In genomic region chr4:25015017-25015655, GRCm38 (mm10) we compare ENCODE assay signal across 30 mouse cellular contexts. TPM values are rescaled to one million over a fixed set of nuclear protein-coding genes. Genes with fewer than 3 reads are reported as not detected.
DNase-seq lines count a peak whose midpoint lies in the region; ATAC-seq and TF ChIP-seq lines count a peak whose summit lies in the region.
"Had no signal": no experiment of that assay in that cellular context is flagged by ENCODE, and none has a peak within 500 bp of the region (broad histone marks: within the 10 kb centered on the region; RNA-seq: fewer than 3 reads in every experiment).

No protein-coding gene starts in this region.

- H3K36me3 ChIP-seq in forebrain, embryonic 15.5 days = no peaks in the 10 kb centered on the region
- no peaks in the 10 kb centered on the region for H3K36me3 ChIP-seq in forebrain, embryonic 11.5 days (ENCODE audit: control insufficient read depth, insufficient read depth, low read length)
- no peaks in the 10 kb centered on the region for H3K36me3 ChIP-seq in lung, embryonic 16.5 days (ENCODE audit: control insufficient read depth, insufficient read depth, low read length)
- no peaks in the 10 kb centered on the region for H3K36me3 ChIP-seq in myocyte (ENCODE audit: control insufficient read depth, insufficient read depth)
- H3K36me3 ChIP-seq in liver, embryonic 11.5 days (ENCODE audit: control insufficient read depth, insufficient read depth, low read length) = no peaks in the 10 kb centered on the region
- H3K36me3 ChIP-seq: embryonic facial prominence, embryonic 13.5 days; heart, embryonic 13.5 days; liver, embryonic 13.5 days; neural tube, embryonic 15.5 days had no signal

- no peaks in the 10 kb centered on the region for H3K9me3 ChIP-seq in forebrain, embryonic 15.5 days
- no peaks in the 10 kb centered on the region for H3K9me3 ChIP-seq in forebrain, embryonic 11.5 days (ENCODE audit: control insufficient read depth, low read length)
- H3K9me3 ChIP-seq in lung, embryonic 16.5 days (ENCODE audit: control insufficient read depth, low read length) = no peaks in the 10 kb centered on the region
- H3K9me3 ChIP-seq in liver, embryonic 11.5 days (ENCODE audit: control insufficient read depth, low read length) = no peaks in the 10 kb centered on the region
- H3K9me3 ChIP-seq: embryonic facial prominence, embryonic 13.5 days; heart, embryonic 13.5 days; liver, embryonic 13.5 days; neural tube, embryonic 15.5 days had no signal

- no peak overlapping the region for H3K9ac ChIP-seq in forebrain, embryonic 15.5 days (replicated peaks)
- H3K9ac ChIP-seq in forebrain, embryonic 11.5 days (ENCODE audit: low read length) = no peak overlapping the region
- no peak overlapping the region for H3K9ac ChIP-seq in lung, embryonic 16.5 days (ENCODE audit: low read length)
- H3K9ac ChIP-seq in liver, embryonic 11.5 days (ENCODE audit: low read depth, low read length) = no peak overlapping the region
- H3K9ac ChIP-seq: embryonic facial prominence, embryonic 13.5 days; heart, embryonic 13.5 days; hindbrain, embryonic 14.5 days; liver, embryonic 13.5 days; neural tube, embryonic 15.5 days had no signal

- no peak for DNase-seq in forebrain, embryonic 11.5 days (ENCODE audit: low spot score)
- DNase-seq in lung, postnatal 25 days (ENCODE audit: low spot score) = no peak
- DNase-seq in brain, embryonic 18.5 days (ENCODE audit: low read depth, low spot score) = peak; percentile 14
- no peak for DNase-seq in liver, embryonic 11.5 days (ENCODE audit: low spot score)
- DNase-seq in heart, adult 9 months (ENCODE audit: low spot score in 2 of 2) = no peak
- DNase-seq: adrenal gland, postnatal 25 days; cerebellum, adult 11 months; cerebellum, adult 9-10 months; gastrocnemius, adult 2 months; gastrocnemius, postnatal 36 days; heart, adult 2 months; heart, postnatal 10 days; kidney, adult 9 months; kidney, postnatal 10 days; left cerebral cortex, postnatal 4 days; liver, embryonic 13.5 days; lung, adult 2 months; midbrain, embryonic 14.5 days; thymus, postnatal 4 days had no signal

- peak overlapping the region; percentile 48; the same call in 1 of the 2 replicates for H3K27ac ChIP-seq in forebrain, embryonic 15.5 days (replicated peaks)
- no peak overlapping the region for H3K27ac ChIP-seq in forebrain, embryonic 11.5 days (ENCODE audit: low read depth, low read length)
- no peak overlapping the region for H3K27ac ChIP-seq in lung, embryonic 16.5 days (ENCODE audit: low read length)
- no peak overlapping the region for H3K27ac ChIP-seq in liver, embryonic 11.5 days (ENCODE audit: low read depth, low read length)
- H3K27ac ChIP-seq: embryonic facial prominence, embryonic 13.5 days; gastrocnemius, adult 2 months; heart, adult 2 months; heart, embryonic 13.5 days; hindbrain, embryonic 14.5 days; liver, embryonic 13.5 days; macrophage; neural tube, embryonic 15.5 days had no signal

- no peak overlapping the region for H3K4me3 ChIP-seq in forebrain, embryonic 15.5 days
- no peak overlapping the region for H3K4me3 ChIP-seq in forebrain, embryonic 11.5 days (ENCODE audit: low read depth, low read length)
- no peak overlapping the region for H3K4me3 ChIP-seq in lung, embryonic 16.5 days (ENCODE audit: low read length)
- no peak overlapping the region for H3K4me3 ChIP-seq in myocyte
- no peak overlapping the region for H3K4me3 ChIP-seq in liver, embryonic 11.5 days (ENCODE audit: low read depth, low read length)
- H3K4me3 ChIP-seq: embryonic facial prominence, embryonic 13.5 days; erythroblast, embryonic 14.5 days; gastrocnemius, adult 2 months; heart, adult 2 months; heart, embryonic 13.5 days; liver, embryonic 13.5 days; neural tube, embryonic 15.5 days had no signal

- no peak overlapping the region for H3K4me2 ChIP-seq in forebrain, embryonic 15.5 days (replicated peaks)
- H3K4me2 ChIP-seq in forebrain, embryonic 11.5 days (ENCODE audit: low read depth, low read length, severe bottlenecking) = no peak overlapping the region
- H3K4me2 ChIP-seq in lung, embryonic 16.5 days (ENCODE audit: low read depth, low read length) = no peak overlapping the region
- H3K4me2 ChIP-seq in myocyte (ENCODE audit: low read depth) = peak overlapping the region; percentile 12
- H3K4me2 ChIP-seq in liver, embryonic 11.5 days = no peak overlapping the region
- H3K4me2 ChIP-seq: embryonic facial prominence, embryonic 13.5 days; heart, embryonic 13.5 days; hindbrain, embryonic 14.5 days; liver, embryonic 13.5 days; neural tube, embryonic 15.5 days had no signal

- no peaks in the 10 kb centered on the region for H3K79me2 ChIP-seq in myocyte (ENCODE audit: control insufficient read depth, insufficient read depth)

- TF ChIP-seq POLR2A in myocyte (IDR thresholded peaks at IDR 0.05; ENCODE audit: insufficient read length, low read depth) = no peak

- H3ac ChIP-seq in myocyte (ENCODE audit: control insufficient read depth, insufficient read length) = no peak overlapping the region

- no peaks in the 10 kb centered on the region for H3K27me3 ChIP-seq in forebrain, embryonic 15.5 days
- no peaks in the 10 kb centered on the region for H3K27me3 ChIP-seq in forebrain, embryonic 11.5 days (ENCODE audit: control insufficient read depth, insufficient read depth, low read length)
- H3K27me3 ChIP-seq in lung, embryonic 16.5 days (ENCODE audit: control insufficient read depth, insufficient read depth, low read depth, low read length) = no peaks in the 10 kb centered on the region
- H3K27me3 ChIP-seq in myocyte (ENCODE audit: control insufficient read depth, insufficient read depth, insufficient read length) = no peaks in the 10 kb centered on the region
- H3K27me3 ChIP-seq in liver, embryonic 11.5 days (replicated peaks; ENCODE audit: control insufficient read depth, insufficient read depth, low read length) = no peaks in the 10 kb centered on the region
- H3K27me3 ChIP-seq: embryonic facial prominence, embryonic 13.5 days; heart, embryonic 13.5 days; liver, embryonic 13.5 days; neural tube, embryonic 15.5 days had no signal

- H3K4me1 ChIP-seq in forebrain, embryonic 15.5 days = peaks cover 10% of the 10 kb centered on the region
- H3K4me1 ChIP-seq in forebrain, embryonic 11.5 days (replicated peaks; ENCODE audit: control insufficient read depth, insufficient read depth, low read length) = no peaks in the 10 kb centered on the region
- H3K4me1 ChIP-seq in lung, embryonic 16.5 days (replicated peaks; ENCODE audit: control insufficient read depth, insufficient read depth, low read length) = no peaks in the 10 kb centered on the region
- no peaks in the 10 kb centered on the region for H3K4me1 ChIP-seq in liver, embryonic 11.5 days (replicated peaks; ENCODE audit: control insufficient read depth, insufficient read depth, low read length)
- H3K4me1 ChIP-seq: embryonic facial prominence, embryonic 13.5 days; liver, embryonic 13.5 days; neural tube, embryonic 15.5 days had no signal

- ATAC-seq in forebrain, embryonic 15.5 days (replicated peaks) = peak; percentile 55; the same call in 1 of the 2 replicates
- ATAC-seq in forebrain, embryonic 11.5 days (replicated peaks; ENCODE audit: low FRiP score) = no peak
- ATAC-seq in lung, embryonic 16.5 days (ENCODE audit: low read depth) = peak; percentile 41; the same call in 1 of the 2 replicates
- ATAC-seq in liver, embryonic 11.5 days (replicated peaks; ENCODE audit: low FRiP score) = no peak
- ATAC-seq: CD4-positive, CD25-positive, alpha-beta regulatory T cell, adult 4 months; intestine, postnatal 0 days had no signal

- WGBS in forebrain, embryonic 15.5 days = 67% methylated on average over 2 of the region's 2 CpGs
- 93% methylated on average over 2 of the region's 2 CpGs for WGBS in forebrain, embryonic 11.5 days
- 52% methylated on average over 2 of the region's 2 CpGs for WGBS in lung, embryonic 16.5 days
- 75% methylated on average over 2 of the region's 2 CpGs for WGBS in liver, embryonic 11.5 days

TF ChIP-seq in myocyte, 11 proteins besides CTCF, POLR2A, EP300 and RAD21:
- peak in 1 of 3 experiments; percentile 55 for TF ChIP-seq MYOG (IDR thresholded peaks at IDR 0.05; ENCODE audit: control insufficient read depth in 1 of 3, insufficient read depth in 1 of 3, insufficient read length in 2 of 3, low read depth in 2 of 3)
- no peak for TF ChIP-seq MYOD1 (IDR thresholded peaks at IDR 0.05; ENCODE audit: control insufficient read depth in 1 of 3, insufficient read length in 2 of 3, low read depth in 2 of 3)

RNA-seq across cellular contexts. Expression of gene Gpr63, which starts 48.9 kb away (rescaled TPM):
- 2.2 and 3.6 TPM in 2 replicates for polyA plus RNA-seq in forebrain, embryonic 15.5 days (2015; fragmentation: Nextera tagmentation; extraction: Ambion mirVana)
- polyA plus RNA-seq in forebrain, embryonic 11.5 days (2014; fragmentation: Nextera tagmentation; extraction: Ambion mirVana) = 4.0 and 4.3 TPM in 2 replicates
- 0.73 and 1.2 TPM in 2 replicates for polyA plus RNA-seq in lung, embryonic 16.5 days (2015; fragmentation: Nextera tagmentation; extraction: Ambion mirVana)
- polyA plus RNA-seq in myocyte (2012; fragmentation: generic; extraction: Trizol) = 6.2 TPM
- 0.34 and 1.2 TPM in 2 replicates for polyA plus RNA-seq in liver, embryonic 11.5 days (2014; fragmentation: Nextera tagmentation; extraction: Ambion mirVana)
- polyA plus RNA-seq: CD4-positive, CD25-positive, alpha-beta regulatory T cell, adult 4 months; erythroblast, embryonic 14.5 days; liver, embryonic 13.5 days; macrophage had no signal

Comparison
In these comparisons a context has a peak if more than half of its experiments do, and no peak if none do; other contexts are left out.
1. ATAC-seq: peak in forebrain, embryonic 15.5 days (single experiment) and lung, embryonic 16.5 days (single experiment); none in forebrain, embryonic 11.5 days (single experiment) and liver, embryonic 11.5 days (single experiment).